Mouse (Mus musculus): ENCODE data around the gene Abca7. TPM values are rescaled to one million over a fixed set of nuclear protein-coding genes. Genes with fewer than 3 reads are reported as not detected.

Gene Abca7
- total and polyA plus RNA-seq, 2 experiments from 2014 or later: 1.9 to 9.3 TPM

DNA sequence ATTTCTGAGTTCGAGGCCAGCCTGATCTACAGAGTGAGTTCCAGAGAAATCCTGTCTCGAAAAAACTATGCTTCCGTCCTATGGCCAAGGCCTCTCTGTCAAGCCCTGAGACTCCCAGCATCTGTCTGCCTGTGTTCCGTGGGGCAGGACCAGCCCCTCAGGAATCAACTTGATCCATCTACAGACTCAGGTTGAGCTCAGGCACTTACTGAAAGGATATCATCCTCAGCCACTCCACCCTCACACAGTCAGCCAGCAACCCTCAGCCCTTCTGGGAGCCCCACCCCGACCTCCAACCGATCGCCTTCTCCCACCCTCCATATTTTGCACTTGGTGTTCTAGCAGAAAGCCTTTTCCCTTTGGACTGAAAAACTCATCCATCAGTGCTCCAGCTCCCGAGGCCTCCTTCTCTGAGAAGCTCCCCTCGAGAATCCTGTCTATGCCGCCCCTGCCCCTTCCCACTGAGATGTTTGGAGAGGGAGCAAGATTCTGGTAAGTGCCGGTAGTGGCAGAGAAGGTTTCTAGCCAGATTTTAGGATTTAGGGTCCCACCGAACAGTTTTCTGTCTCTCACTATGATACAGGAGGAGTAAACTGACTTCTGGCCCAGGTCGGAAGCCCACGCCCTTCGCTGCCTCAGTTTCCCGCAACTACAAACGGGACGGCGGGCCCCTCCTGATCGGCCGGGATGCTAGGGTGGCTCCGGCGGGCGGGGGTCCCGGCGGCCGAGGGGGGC is 8.4 kb upstream of the Abca7 start:
- Histone ChIP-seq H3K9ac (replicated peaks; ENCODE audit: low read length, poor library complexity, severe bottlenecking) (peak overlapping the region; percentile 60), H3K27ac (ENCODE audit: low read depth, low read length) (no peak overlapping the region), H3K27me3 (ENCODE audit: insufficient read depth, low read length) (peaks cover 24% of the 10 kb centered on the region), H3K9me3 (ENCODE audit: low read length) (no peaks in the 10 kb centered on the region), H3K4me3 (ENCODE audit: low read depth, low read length) (peak overlapping the region; percentile 46), H3K36me3 (ENCODE audit: insufficient read depth, low read length) (no peaks in the 10 kb centered on the region), H3K4me1 (ENCODE audit: insufficient read depth, low read length) (peaks cover 8% of the 10 kb centered on the region), H3K4me2 (ENCODE audit: low read depth, low read length, poor library complexity, severe bottlenecking) (peak overlapping the region; percentile 75)
- ATAC-seq (ENCODE audit: low FRiP score): no peak
- DNase-seq (ENCODE audit: low spot score): no peak
- 12% methylated on average over 27 of the region's 27 CpGs for WGBS
- TF ChIP-seq CTCF (IDR thresholded peaks at IDR 0.05): no peak

DNA sequence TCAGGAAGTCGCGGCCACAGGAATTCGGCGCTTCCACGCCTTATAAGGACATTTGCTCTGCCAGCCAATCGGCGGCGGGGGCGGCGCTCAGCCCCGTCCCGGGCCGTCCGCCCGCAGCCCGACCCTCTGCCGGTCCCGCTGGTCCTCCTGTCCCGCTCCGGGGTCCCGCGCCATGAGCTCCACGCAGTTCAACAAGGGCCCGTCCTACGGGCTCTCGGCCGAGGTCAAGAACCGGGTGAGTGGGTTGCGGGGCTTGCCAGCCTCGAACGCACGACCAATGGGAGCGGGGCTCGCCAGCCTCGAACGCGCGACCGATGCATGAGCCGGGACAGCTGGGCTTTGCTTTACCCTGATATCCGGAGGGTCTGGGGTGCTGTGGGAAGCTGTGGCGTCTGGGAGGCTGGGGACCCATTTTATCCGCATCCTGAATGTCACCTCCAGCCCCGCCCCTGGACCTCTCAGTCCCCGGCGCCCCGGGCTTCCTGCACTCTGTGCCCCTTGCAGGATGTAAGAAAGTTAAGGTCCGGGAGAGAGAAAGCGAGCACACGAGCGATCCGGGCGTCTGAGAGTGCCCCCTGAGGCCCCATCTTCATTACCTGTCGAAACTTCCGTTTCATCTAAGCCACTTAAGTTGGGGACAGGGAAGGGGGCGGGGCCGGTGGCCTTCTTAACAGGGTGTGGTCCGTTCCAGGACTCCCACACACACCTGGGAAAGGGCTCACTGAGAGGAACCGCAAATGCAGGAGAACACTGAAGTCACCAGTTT is 7.6 kb upstream of the Abca7 start, which contains the start of gene Cnn2:
Cnn2 (plus strand) TSS at position 79 of the 766 bp plus-strand sequence.
- ATAC-seq (ENCODE audit: low FRiP score) (no peak), DNase-seq (ENCODE audit: low spot score) (no peak)
- WGBS: 1% methylated on average over 52 of the region's 59 CpGs
- no peak for TF ChIP-seq CTCF (IDR thresholded peaks at IDR 0.05)
- Histone ChIP-seq H3K9ac (replicated peaks; ENCODE audit: low read length, poor library complexity, severe bottlenecking) (peak within 1 kb of the TSS; percentile 60), H3K9me3 (ENCODE audit: low read length) (no peaks in the 10 kb centered on the region), H3K27me3 (ENCODE audit: insufficient read depth, low read length) (peaks cover 24% of the 10 kb centered on the region), H3K4me3 (ENCODE audit: low read depth, low read length) (peak within 1 kb of the TSS; percentile 46), H3K36me3 (ENCODE audit: insufficient read depth, low read length) (no peaks in the 10 kb centered on the region), H3K27ac (ENCODE audit: low read depth, low read length) (no peak within 1 kb of the TSS), H3K4me1 (ENCODE audit: insufficient read depth, low read length) (0 out of 2 replicates have a peak, but pooled peaks cover 2% of the 10 kb centered on the region), H3K4me2 (ENCODE audit: low read depth, low read length, poor library complexity, severe bottlenecking) (peak within 1 kb of the TSS; percentile 75)

DNA sequence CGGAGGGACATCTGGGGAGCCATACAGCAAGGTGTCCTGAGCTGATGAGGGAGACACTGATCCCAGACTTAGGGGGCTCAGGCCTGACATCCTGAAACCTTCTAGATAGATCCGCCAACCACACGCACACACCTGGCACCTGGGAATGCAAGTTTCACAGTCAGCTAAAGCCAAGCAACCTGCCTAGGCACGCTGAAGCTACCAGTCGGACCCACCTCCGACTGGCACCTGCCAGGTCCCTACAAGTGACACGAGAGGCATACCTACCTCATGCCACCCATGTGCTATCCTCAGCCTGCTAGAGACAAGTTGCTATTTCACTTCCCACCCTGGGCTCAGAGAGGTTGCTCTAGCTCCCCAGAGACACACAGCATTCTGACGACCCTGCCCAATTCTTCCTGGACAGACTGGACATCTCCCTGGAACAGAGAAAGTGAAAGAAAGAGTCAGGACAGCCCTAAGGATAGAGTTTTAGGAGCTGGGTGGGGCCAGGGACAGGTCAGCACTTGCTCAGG is 7.0 kb upstream of the Abca7 start:
- WGBS: 46% methylated on average over 8 of the region's 8 CpGs
- H3K4me3 ChIP-seq (ENCODE audit: low read depth, low read length): peak overlapping the region; percentile 46
- DNase-seq (ENCODE audit: low spot score): no peak
- H3K36me3 ChIP-seq (ENCODE audit: insufficient read depth, low read length): no peaks in the 10 kb centered on the region
- peaks cover 24% of the 10 kb centered on the region for H3K27me3 ChIP-seq (ENCODE audit: insufficient read depth, low read length)
- H3K9ac ChIP-seq (replicated peaks; ENCODE audit: low read length, poor library complexity, severe bottlenecking): no peak overlapping the region
- no peak overlapping the region for H3K27ac ChIP-seq (ENCODE audit: low read depth, low read length)
- peak overlapping the region; percentile 75 for H3K4me2 ChIP-seq (ENCODE audit: low read depth, low read length, poor library complexity, severe bottlenecking)
- TF ChIP-seq CTCF (IDR thresholded peaks at IDR 0.05): no peak
- no peaks in the 10 kb centered on the region for H3K9me3 ChIP-seq (ENCODE audit: low read length)
- ATAC-seq (ENCODE audit: low FRiP score): no peak
- 0 out of 2 replicates have a peak, but pooled peaks cover 2% of the 10 kb centered on the region for H3K4me1 ChIP-seq (ENCODE audit: insufficient read depth, low read length)

DNA sequence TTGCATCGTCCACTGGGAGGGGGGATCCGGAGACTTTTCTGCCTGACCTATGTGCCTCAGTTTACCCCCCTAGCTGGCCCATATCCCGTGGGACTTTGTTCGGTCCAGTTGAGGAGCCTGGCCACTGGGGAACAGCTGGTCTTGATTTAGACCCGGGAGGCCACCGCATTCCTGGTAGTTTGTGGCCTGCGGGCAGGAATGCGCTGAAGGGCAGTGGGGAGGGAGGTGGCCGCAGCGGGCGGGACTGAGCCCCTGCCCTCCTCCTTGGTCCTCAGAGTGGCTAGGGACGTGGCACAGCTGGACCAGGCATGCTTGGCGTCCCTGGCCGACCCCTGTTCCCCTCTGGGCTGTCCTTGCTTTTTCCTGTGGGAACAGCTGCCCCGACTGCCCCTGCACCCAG is 6.4 kb upstream of the Abca7 start:
- 13% methylated on average over 15 of the region's 15 CpGs for WGBS
- Histone ChIP-seq H3K36me3 (ENCODE audit: insufficient read depth, low read length) (no peaks in the 10 kb centered on the region), H3K4me3 (ENCODE audit: low read depth, low read length) (peak overlapping the region; percentile 46; the same call in 1 of the 2 replicates), H3K27me3 (ENCODE audit: insufficient read depth, low read length) (peaks cover 24% of the 10 kb centered on the region), H3K9me3 (ENCODE audit: low read length) (no peaks in the 10 kb centered on the region), H3K9ac (replicated peaks; ENCODE audit: low read length, poor library complexity, severe bottlenecking) (no peak overlapping the region), H3K4me1 (ENCODE audit: insufficient read depth, low read length) (0 out of 2 replicates have a peak, but pooled peaks cover 2% of the 10 kb centered on the region), H3K4me2 (ENCODE audit: low read depth, low read length, poor library complexity, severe bottlenecking) (no peak overlapping the region), H3K27ac (ENCODE audit: low read depth, low read length) (no peak overlapping the region)
- no peak for TF ChIP-seq CTCF (IDR thresholded peaks at IDR 0.05)
- ATAC-seq (ENCODE audit: low FRiP score): no peak
- DNase-seq (ENCODE audit: low spot score): no peak

DNA sequence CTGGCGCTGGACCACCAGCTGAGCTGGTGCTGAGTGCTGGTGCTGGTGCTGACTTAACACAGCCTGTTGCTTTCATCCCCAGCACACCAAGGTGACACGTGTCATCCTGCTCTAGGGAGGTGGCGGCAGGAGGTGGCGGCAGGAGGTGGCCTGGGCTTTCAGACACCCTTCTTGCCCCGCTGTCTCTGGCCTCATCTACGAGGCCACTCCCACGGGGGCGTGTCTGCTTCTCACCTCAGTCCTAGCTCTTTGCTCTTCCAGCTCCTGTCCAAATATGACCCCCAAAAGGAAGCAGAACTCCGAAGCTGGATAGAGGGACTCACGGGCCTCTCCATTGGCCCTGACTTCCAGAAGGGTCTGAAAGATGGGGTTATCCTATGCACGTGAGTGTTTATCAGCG is 5.2 kb upstream of the Abca7 start:
- no peak overlapping the region for H3K4me3 ChIP-seq (ENCODE audit: low read depth, low read length)
- H3K36me3 ChIP-seq (ENCODE audit: insufficient read depth, low read length): no peaks in the 10 kb centered on the region
- DNase-seq (ENCODE audit: low spot score) (no peak), ATAC-seq (ENCODE audit: low FRiP score) (no peak)
- H3K27me3 ChIP-seq (ENCODE audit: insufficient read depth, low read length): peaks cover 24% of the 10 kb centered on the region
- no peak for TF ChIP-seq CTCF (IDR thresholded peaks at IDR 0.05)
- H3K9me3 ChIP-seq (ENCODE audit: low read length): no peaks in the 10 kb centered on the region
- WGBS: 58% methylated on average over 12 of the region's 12 CpGs
- 0 out of 2 replicates have a peak, but pooled peaks cover 2% of the 10 kb centered on the region for H3K4me1 ChIP-seq (ENCODE audit: insufficient read depth, low read length)
- H3K4me2 ChIP-seq (ENCODE audit: low read depth, low read length, poor library complexity, severe bottlenecking): no peak overlapping the region
- H3K9ac ChIP-seq (replicated peaks; ENCODE audit: low read length, poor library complexity, severe bottlenecking): no peak overlapping the region
- H3K27ac ChIP-seq (ENCODE audit: low read depth, low read length): no peak overlapping the region

Data from midbrain, postnatal 0 days (tissue).